Mouse (Mus musculus): ENCODE measurements around the gene Slamf6.

GRCm38 (mm10) chr1:171970854-171971586 lies 53.7 kb downstream of the Slamf6 start:
- TF ChIP-seq EP300 (optimal IDR thresholded peaks at IDR 0.05) (no peak), CTCF (IDR thresholded peaks at IDR 0.05; ENCODE audit: low read depth) (no peak)
